ENCODE assay signal across 7 mouse cellular contexts in the genomic region with DNA sequence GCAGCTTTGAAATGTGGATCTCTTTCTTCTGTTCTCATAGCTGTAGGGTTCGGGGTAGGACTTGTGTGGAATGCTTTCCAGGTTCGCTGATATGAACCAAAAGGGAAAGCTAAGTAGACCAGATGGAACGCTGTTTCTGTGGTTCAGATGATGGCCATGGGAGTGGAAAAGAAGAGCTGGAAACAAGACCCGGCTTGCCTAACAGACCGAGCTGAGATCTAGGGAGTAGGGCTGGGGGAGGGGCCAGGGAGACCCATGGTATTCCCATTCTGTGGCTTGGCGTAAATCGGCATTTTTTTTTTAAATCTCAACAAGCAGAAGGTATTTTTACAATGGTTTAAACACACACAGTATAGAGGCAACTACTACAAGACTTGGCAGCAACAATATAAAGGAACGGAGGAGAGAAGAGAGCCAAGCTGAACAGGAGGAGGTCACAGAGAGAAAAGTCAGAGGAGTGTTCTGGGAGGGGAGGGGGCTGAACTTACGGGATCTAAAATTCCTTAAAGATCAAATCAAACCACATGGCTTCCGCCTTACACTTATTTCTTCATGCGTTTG. TPM values are rescaled to one million over a fixed set of nuclear protein-coding genes. Genes with fewer than 3 reads are reported as not detected.
DNase-seq lines count a peak whose midpoint lies in the region; ATAC-seq lines count a peak whose summit lies in the region.

A gene (minus strand): TSS at position 132 of the 561 bp plus-strand sequence.

- no peak within 1 kb of the TSS for H3K9ac ChIP-seq in embryonic facial prominence, embryonic 13.5 days
- H3K9ac ChIP-seq in limb, embryonic 11.5 days (ENCODE audit: low read length) = no peak within 1 kb of the TSS
- H3K9ac ChIP-seq in neural tube, embryonic 15.5 days (replicated peaks) = no peak within 1 kb of the TSS

- ATAC-seq in embryonic facial prominence, embryonic 13.5 days (ENCODE audit: insufficient number of reproducible peaks, insufficient read depth, low FRiP score, low TSS enrichment, low read depth) = peak; percentile 21; the same call in 1 of the 2 replicates
- ATAC-seq in limb, embryonic 11.5 days (ENCODE audit: insufficient number of reproducible peaks, low FRiP score, low TSS enrichment, low read depth) = no peak
- no peak for ATAC-seq in neural tube, embryonic 15.5 days (ENCODE audit: low FRiP score)

- H3K4me3 ChIP-seq in embryonic facial prominence, embryonic 13.5 days = no peak within 1 kb of the TSS
- H3K4me3 ChIP-seq in limb, embryonic 11.5 days (ENCODE audit: low read depth, low read length) = no peak within 1 kb of the TSS
- H3K4me3 ChIP-seq in neural tube, embryonic 15.5 days (replicated peaks) = no peak within 1 kb of the TSS

- no peaks in the 10 kb centered on the region for H3K36me3 ChIP-seq in embryonic facial prominence, embryonic 13.5 days
- H3K36me3 ChIP-seq in limb, embryonic 11.5 days (ENCODE audit: control insufficient read depth, insufficient read depth, low read length) = no peaks in the 10 kb centered on the region
- H3K36me3 ChIP-seq in neural tube, embryonic 15.5 days = no peaks in the 10 kb centered on the region

- peak within 1 kb of the TSS; percentile 14 for H3K4me2 ChIP-seq in embryonic facial prominence, embryonic 13.5 days
- no peak within 1 kb of the TSS for H3K4me2 ChIP-seq in limb, embryonic 11.5 days (ENCODE audit: low read depth, severe bottlenecking)
- H3K4me2 ChIP-seq in neural tube, embryonic 15.5 days = no peak within 1 kb of the TSS

- H3K27me3 ChIP-seq in embryonic facial prominence, embryonic 13.5 days = no peaks in the 10 kb centered on the region
- no peaks in the 10 kb centered on the region for H3K27me3 ChIP-seq in limb, embryonic 11.5 days (ENCODE audit: control insufficient read depth, insufficient read depth, low read length)
- H3K27me3 ChIP-seq in neural tube, embryonic 15.5 days (replicated peaks) = no peaks in the 10 kb centered on the region

- WGBS in embryonic facial prominence, embryonic 13.5 days = 38% methylated on average over 11 of the region's 11 CpGs
- 69% methylated on average over 11 of the region's 11 CpGs for WGBS in limb, embryonic 11.5 days
- WGBS in neural tube, embryonic 15.5 days = 74% methylated on average over 11 of the region's 11 CpGs

- H3K27ac ChIP-seq in embryonic facial prominence, embryonic 13.5 days = peak within 1 kb of the TSS; percentile 39; the same call in 1 of the 2 replicates
- no peak within 1 kb of the TSS for H3K27ac ChIP-seq in limb, embryonic 11.5 days (replicated peaks; ENCODE audit: low read depth, low read length)
- H3K27ac ChIP-seq in neural tube, embryonic 15.5 days (replicated peaks) = no peak within 1 kb of the TSS

- H3K4me1 ChIP-seq in embryonic facial prominence, embryonic 13.5 days = peaks cover 13% of the 10 kb centered on the region; the same call in 1 of the 2 replicates
- no peaks in the 10 kb centered on the region for H3K4me1 ChIP-seq in limb, embryonic 11.5 days (ENCODE audit: control insufficient read depth, insufficient read depth, low read length)
- no peaks in the 10 kb centered on the region for H3K4me1 ChIP-seq in neural tube, embryonic 15.5 days

- intact Hi-C loops in heart, postnatal 10 days (cut with DNase I) = no loop called here

- no peaks in the 10 kb centered on the region for H3K9me3 ChIP-seq in embryonic facial prominence, embryonic 13.5 days
- H3K9me3 ChIP-seq in limb, embryonic 11.5 days (ENCODE audit: control insufficient read depth, low read length) = no peaks in the 10 kb centered on the region
- no peaks in the 10 kb centered on the region for H3K9me3 ChIP-seq in neural tube, embryonic 15.5 days (replicated peaks)

- DNase-seq in urinary bladder, postnatal 14 days (ENCODE audit: low spot score) = peak; percentile 34
- no peak for DNase-seq in urinary bladder, postnatal 4 days (ENCODE audit: low spot score in 2 of 2)
- DNase-seq in heart, postnatal 10 days = no peak
- no peak for DNase-seq in limb, embryonic 11.5 days (ENCODE audit: low spot score)
- DNase-seq in right cerebral cortex, postnatal 14 days = no peak

RNA-seq across cellular contexts. Expression of the gene that starts here (rescaled TPM):
- 56.0 and 61.2 TPM in 2 replicates for polyA plus RNA-seq in embryonic facial prominence, embryonic 13.5 days (2015; fragmentation: Nextera tagmentation; extraction: Ambion mirVana)
- 10 to 100 TPM; 74.3 to 74.9 TPM for total RNA-seq in heart, postnatal 10 days (2021)
- 25.9 and 30.3 TPM in 2 replicates for polyA plus RNA-seq in limb, embryonic 11.5 days (2014; fragmentation: Nextera tagmentation; extraction: Ambion mirVana)
- polyA plus RNA-seq in neural tube, embryonic 15.5 days (2015; fragmentation: Nextera tagmentation; extraction: Ambion mirVana) = 18.1 and 31.0 TPM in 2 replicates
